Mouse (Mus musculus): Measurements from ENCODE around the gene Serpina3j. TPM values are rescaled to one million over a fixed set of nuclear protein-coding genes. Genes with fewer than 3 reads are reported as not detected.
"Not testable (repeated sequence)": the region's sequence is repeated elsewhere in the genome, so short reads cannot be mapped to it uniquely, and the experiment has no call there.

The Serpina3j gene
- polyA plus RNA-seq, 1 experiment from 2014 or later, result 0.06 TPM

- not testable (repeated sequence) for H3K4me3 ChIP-seq; ATAC-seq (ENCODE audit: borderline replicate concordance, extremely low read depth, low FRiP score, low TSS enrichment); H3K27ac ChIP-seq; H3K4me2 ChIP-seq; H3K9me3 ChIP-seq; H3K9ac ChIP-seq; H3K4me1 ChIP-seq; H3K36me3 ChIP-seq; H3K27me3 ChIP-seq
Observed at GRCm38 (mm10) chr12:104336873-104337272, 22.5 kb downstream of the Serpina3j start.

GRCm38 (mm10) chr12:104338226-104338625, 23.9 kb downstream of the Serpina3j start, which contains the start of the genes Serpina3k and Serpina3m:
Serpina3k (plus strand) TSS chr12:104338486.
Serpina3m (plus strand) TSS chr12:104338486.
- H3K27me3 ChIP-seq; H3K9me3 ChIP-seq; H3K36me3 ChIP-seq; H3K9ac ChIP-seq; H3K4me1 ChIP-seq; H3K4me2 ChIP-seq; H3K4me3 ChIP-seq; ATAC-seq (ENCODE audit: borderline replicate concordance, extremely low read depth, low FRiP score, low TSS enrichment); H3K27ac ChIP-seq: not testable (repeated sequence)
- 73% methylated on average over 3 of the region's 3 CpGs for WGBS

GRCm38 (mm10) chr12:104338705-104339104, 24.4 kb downstream of the Serpina3j start:
- no peak overlapping the region for H3K9ac ChIP-seq
- ATAC-seq (ENCODE audit: borderline replicate concordance, extremely low read depth, low FRiP score, low TSS enrichment), result no peak
- no peak overlapping the region for H3K27ac ChIP-seq
- no peak overlapping the region for H3K4me3 ChIP-seq
- H3K4me2 ChIP-seq, result no peak overlapping the region
- H3K36me3 ChIP-seq, result no peaks in the 10 kb centered on the region
- 83% methylated on average over 3 of the region's 3 CpGs for WGBS
- H3K9me3 ChIP-seq, result no peaks in the 10 kb centered on the region
- H3K27me3 ChIP-seq, result no peaks in the 10 kb centered on the region
- H3K4me1 ChIP-seq, result no peaks in the 10 kb centered on the region

GRCm38 (mm10) chr12:104342489-104342888, 28.1 kb downstream of the Serpina3j start:
- not testable (repeated sequence) for H3K9ac ChIP-seq; ATAC-seq (ENCODE audit: borderline replicate concordance, extremely low read depth, low FRiP score, low TSS enrichment); H3K4me2 ChIP-seq; H3K36me3 ChIP-seq; H3K4me1 ChIP-seq; H3K9me3 ChIP-seq; H3K27ac ChIP-seq; H3K27me3 ChIP-seq; H3K4me3 ChIP-seq

- H3K27ac ChIP-seq, result no peak overlapping the region
- H3K27me3 ChIP-seq, result no peaks in the 10 kb centered on the region
- no peak for ATAC-seq (ENCODE audit: borderline replicate concordance, extremely low read depth, low FRiP score, low TSS enrichment)
- no peak overlapping the region for H3K4me2 ChIP-seq
- H3K4me3 ChIP-seq, result no peak overlapping the region
- 62% methylated on average over 2 of the region's 2 CpGs for WGBS
- H3K9me3 ChIP-seq, result no peaks in the 10 kb centered on the region
- no peak overlapping the region for H3K9ac ChIP-seq
- H3K4me1 ChIP-seq, result no peaks in the 10 kb centered on the region
- H3K36me3 ChIP-seq, result no peaks in the 10 kb centered on the region
Observed at GRCm38 (mm10) chr12:104345181-104345580, 30.8 kb downstream of the Serpina3j start.

- no peak overlapping the region for H3K4me3 ChIP-seq
- no peaks in the 10 kb centered on the region for H3K36me3 ChIP-seq
- no peak overlapping the region for H3K27ac ChIP-seq
- no peaks in the 10 kb centered on the region for H3K9me3 ChIP-seq
- no peaks in the 10 kb centered on the region for H3K27me3 ChIP-seq
- H3K9ac ChIP-seq, result no peak overlapping the region
- no peak for ATAC-seq (ENCODE audit: borderline replicate concordance, extremely low read depth, low FRiP score, low TSS enrichment)
- no peak overlapping the region for H3K4me2 ChIP-seq
- H3K4me1 ChIP-seq, result no peaks in the 10 kb centered on the region
Observed at GRCm38 (mm10) chr12:104345707-104346106, 31.4 kb downstream of the Serpina3j start.

GRCm38 (mm10) chr12:104347091-104347490, 32.7 kb downstream of the Serpina3j start:
- Histone ChIP-seq H3K27me3 (no peaks in the 10 kb centered on the region), H3K9ac (no peak overlapping the region), H3K9me3 (no peaks in the 10 kb centered on the region), H3K36me3 (no peaks in the 10 kb centered on the region), H3K4me2 (no peak overlapping the region), H3K27ac (no peak overlapping the region), H3K4me3 (no peak overlapping the region), H3K4me1 (no peaks in the 10 kb centered on the region)
- no peak for ATAC-seq (ENCODE audit: borderline replicate concordance, extremely low read depth, low FRiP score, low TSS enrichment)
- 79% methylated on average over 2 of the region's 2 CpGs for whole genome bisulfite sequencing

- not testable (repeated sequence) for H3K4me2 ChIP-seq; H3K27ac ChIP-seq; H3K9ac ChIP-seq; H3K4me3 ChIP-seq; H3K36me3 ChIP-seq; H3K4me1 ChIP-seq; H3K9me3 ChIP-seq; H3K27me3 ChIP-seq; ATAC-seq (ENCODE audit: borderline replicate concordance, extremely low read depth, low FRiP score, low TSS enrichment)
- 28% methylated on average over 3 of the region's 3 CpGs for WGBS
Observed at GRCm38 (mm10) chr12:104351812-104352211, 37.5 kb downstream of the Serpina3j start.

- H3K4me3 ChIP-seq, result no peak overlapping the region
- H3K36me3 ChIP-seq, result no peaks in the 10 kb centered on the region
- H3K9ac ChIP-seq, result no peak overlapping the region
- no peaks in the 10 kb centered on the region for H3K27me3 ChIP-seq
- ATAC-seq (ENCODE audit: borderline replicate concordance, extremely low read depth, low FRiP score, low TSS enrichment), result no peak
- no peaks in the 10 kb centered on the region for H3K4me1 ChIP-seq
- 74% methylated on average over 3 of the region's 3 CpGs for WGBS
- no peaks in the 10 kb centered on the region for H3K9me3 ChIP-seq
- H3K27ac ChIP-seq, result no peak overlapping the region
- H3K4me2 ChIP-seq, result no peak overlapping the region
Observed at GRCm38 (mm10) chr12:104356006-104356405, 41.7 kb downstream of the Serpina3j start.

- Histone ChIP-seq H3K9ac (no peak overlapping the region), H3K27ac (no peak overlapping the region), H3K36me3 (no peaks in the 10 kb centered on the region), H3K27me3 (no peaks in the 10 kb centered on the region), H3K9me3 (no peaks in the 10 kb centered on the region), H3K4me2 (no peak overlapping the region), H3K4me1 (no peaks in the 10 kb centered on the region), H3K4me3 (no peak overlapping the region)
- ATAC-seq (ENCODE audit: borderline replicate concordance, extremely low read depth, low FRiP score, low TSS enrichment), result no peak
- 83% methylated on average over 3 of the region's 3 CpGs for WGBS
Observed at GRCm38 (mm10) chr12:104369986-104370385, 55.6 kb downstream of the Serpina3j start.

Other genes starting within 250 kb of the Serpina3j start
- gene Serpina5, start 213.4 kb upstream of the Serpina3j start, polyA plus RNA-seq (2015; fragmentation: Nextera tagmentation; extraction: Ambion mirVana), result 0.06 TPM in 1 of 2 replicates, not detected in the other
- not detected in 2 replicates for gene Serpina3a, start 201.8 kb upstream of the Serpina3j start, polyA plus RNA-seq (2015; fragmentation: Nextera tagmentation; extraction: Ambion mirVana)
- not detected in 2 replicates for gene Serpina3b, start 186.6 kb upstream of the Serpina3j start, polyA plus RNA-seq (2015; fragmentation: Nextera tagmentation; extraction: Ambion mirVana)
- 0.12 TPM in 1 of 2 replicates, not detected in the other for gene Serpina3c, start 160.7 kb upstream of the Serpina3j start, polyA plus RNA-seq (2015; fragmentation: Nextera tagmentation; extraction: Ambion mirVana)
- gene Serpina3f, start 100.0 kb upstream of the Serpina3j start, polyA plus RNA-seq (2015; fragmentation: Nextera tagmentation; extraction: Ambion mirVana), result 0.15 TPM in 1 of 2 replicates, not detected in the other
- gene Serpina3g, start 78.3 kb upstream of the Serpina3j start, polyA plus RNA-seq (2015; fragmentation: Nextera tagmentation; extraction: Ambion mirVana), result 1.6 and 4.4 TPM in 2 replicates
- gene Serpina3i, start 51.4 kb upstream of the Serpina3j start, polyA plus RNA-seq (2015; fragmentation: Nextera tagmentation; extraction: Ambion mirVana), result 0.19 and 0.65 TPM in 2 replicates
- not detected in 2 replicates for gene Serpina3k, start 23.9 kb downstream of the Serpina3j start, polyA plus RNA-seq (2015; fragmentation: Nextera tagmentation; extraction: Ambion mirVana)
- gene Serpina3m, start 23.9 kb downstream of the Serpina3j start, polyA plus RNA-seq (2015; fragmentation: Nextera tagmentation; extraction: Ambion mirVana), result not detected in 2 replicates
- 0.14 TPM in 1 of 2 replicates, not detected in the other for gene Serpina3n, start 92.2 kb downstream of the Serpina3j start, polyA plus RNA-seq (2015; fragmentation: Nextera tagmentation; extraction: Ambion mirVana)
- gene Gsc, start 158.8 kb downstream of the Serpina3j start, polyA plus RNA-seq (2015; fragmentation: Nextera tagmentation; extraction: Ambion mirVana), result 0.31 TPM in 1 of 2 replicates, not detected in the other

Measured in lung, embryonic 15.5 days (tissue).